Mouse (Mus musculus): ENCODE data around the gene Snx18.

- TF ChIP-seq POLR2A (IDR thresholded peaks at IDR 0.05; ENCODE audit: low read depth, low read length) (no peak), CTCF (IDR thresholded peaks at IDR 0.05; ENCODE audit: extremely low read depth, insufficient read length, insufficient replicate concordance, low read depth, low read length) (no peak)
Measured at GRCm38 (mm10) chr13:113605693-113606092, 12.7 kb downstream of the Snx18 start.
